ENCODE assay signal across 8 mouse cellular contexts in genomic region chr2:11253945-11254344, GRCm38 (mm10).
DNase-seq lines count a peak whose midpoint lies in the region; ATAC-seq and TF ChIP-seq lines count a peak whose summit lies in the region.

No protein-coding gene starts in this region.

- 59% methylated on average over 8 of the region's 8 CpGs for WGBS in cerebellum, adult 2 months
- WGBS in kidney, postnatal 0 days: 60% methylated on average over 8 of the region's 8 CpGs

- no peak overlapping the region for H3K4me3 ChIP-seq in cerebellum, adult 2 months (replicated peaks; ENCODE audit: insufficient read depth, low read depth, low read length)
- H3K4me3 ChIP-seq in cortical plate, adult 2 months (ENCODE audit: insufficient read depth, low read length): no peak overlapping the region
- H3K4me3 ChIP-seq in kidney, postnatal 0 days (replicated peaks; ENCODE audit: low read depth, low read length): no peak overlapping the region

- H3K4me1 ChIP-seq in cerebellum, adult 2 months (ENCODE audit: control insufficient read depth, insufficient read depth, low read length): no peaks in the 10 kb centered on the region
- no peaks in the 10 kb centered on the region for H3K4me1 ChIP-seq in cortical plate, adult 2 months (ENCODE audit: control insufficient read depth, insufficient read depth, low read length)
- no peaks in the 10 kb centered on the region for H3K4me1 ChIP-seq in kidney, postnatal 0 days (replicated peaks; ENCODE audit: insufficient read depth, low read length)

- ATAC-seq in kidney, postnatal 0 days (replicated peaks; ENCODE audit: low FRiP score, low read depth): no peak
- peak; percentile 57 for ATAC-seq in megakaryocyte, adult 5-6 weeks (ENCODE audit: poor library complexity, severe bottlenecking)

- no peak overlapping the region for H3K27ac ChIP-seq in cerebellum, adult 2 months (ENCODE audit: insufficient read depth, low read length)
- no peak overlapping the region for H3K27ac ChIP-seq in cortical plate, adult 2 months (ENCODE audit: insufficient read depth, low read length)
- H3K27ac ChIP-seq in kidney, postnatal 0 days: no peak overlapping the region

- no peaks in the 10 kb centered on the region for H3K27me3 ChIP-seq in cerebellum, adult 2 months (ENCODE audit: control insufficient read depth, insufficient read depth, low read length)
- no peaks in the 10 kb centered on the region for H3K27me3 ChIP-seq in kidney, postnatal 0 days (ENCODE audit: insufficient read depth, low read length)

- H3K36me3 ChIP-seq in kidney, postnatal 0 days (ENCODE audit: insufficient read depth, low read length): no peaks in the 10 kb centered on the region

- peak; percentile 2; the same call in 1 of the 2 replicates for TF ChIP-seq CTCF in cerebellum, adult 2 months (IDR thresholded peaks at IDR 0.05; ENCODE audit: borderline replicate concordance, insufficient read depth, low read depth, low read length)
- TF ChIP-seq CTCF in cortical plate, adult 2 months (IDR thresholded peaks at IDR 0.05; ENCODE audit: extremely low read depth, insufficient read depth, low read length): peak; percentile 38; the same call in 1 of the 2 replicates
- peak; percentile 76 for TF ChIP-seq CTCF in kidney, postnatal 0 days (IDR thresholded peaks at IDR 0.05; ENCODE audit: low read depth)

- DNase-seq in cerebellum, adult 2 months: no peak
- DNase-seq in cerebellum, adult 11-12 months: no peak
- peak; percentile 21 for DNase-seq in right cerebral cortex, adult 18-20 months
- no peak for DNase-seq in right cerebral cortex, postnatal 25 days
- peak; percentile 67 for DNase-seq in kidney, postnatal 0 days (ENCODE audit: low spot score)
- peak; percentile 32 to 64 for DNase-seq in thymus, postnatal 10 days (ENCODE audit: low spot score in 2 of 2)

- no peaks in the 10 kb centered on the region for H3K9me3 ChIP-seq in kidney, postnatal 0 days (replicated peaks; ENCODE audit: low read length)

- H3K9ac ChIP-seq in kidney, postnatal 0 days (ENCODE audit: low read depth, low read length): no peak overlapping the region

- H3K4me2 ChIP-seq in kidney, postnatal 0 days (ENCODE audit: low read length): no peak overlapping the region

- TF ChIP-seq POLR2A in cerebellum, adult 2 months (IDR thresholded peaks at IDR 0.05; ENCODE audit: borderline replicate concordance, insufficient read depth, low read length): no peak
- no peak for TF ChIP-seq POLR2A in cortical plate, adult 2 months (IDR thresholded peaks at IDR 0.05; ENCODE audit: extremely low read depth, insufficient read depth, low read length)

Comparison
In these comparisons a context has a peak if more than half of its experiments do, and no peak if none do; other contexts are left out.
1. DNase-seq: peak in right cerebral cortex, adult 18-20 months (single experiment), kidney, postnatal 0 days (single experiment) and thymus, postnatal 10 days (2 of 2); none in cerebellum, adult 2 months (0 of 2), cerebellum, adult 11-12 months (single experiment) and right cerebral cortex, postnatal 25 days (single experiment).
2. CTCF ChIP-seq: peak in every context shown above with its lines; median percentile 76 in kidney, postnatal 0 days; 38 in cortical plate, adult 2 months; 2 in cerebellum, adult 2 months.